Mouse (Mus musculus) E14TG2a.4 (cell line): ENCODE measurements around the gene Clta.

ENCODE experiments used
- CTCF ChIP-seq: conservative IDR thresholded peaks from 2 replicates; pipeline ENCODE4 v1.5.1; 2014; ENCODE audit warnings: low read length
- POU5F1 ChIP-seq: IDR thresholded peaks from 2 replicates; pipeline ENCODE4 v1.6.1; 2014; ENCODE audit warnings: low read length, borderline replicate concordance

DNA sequence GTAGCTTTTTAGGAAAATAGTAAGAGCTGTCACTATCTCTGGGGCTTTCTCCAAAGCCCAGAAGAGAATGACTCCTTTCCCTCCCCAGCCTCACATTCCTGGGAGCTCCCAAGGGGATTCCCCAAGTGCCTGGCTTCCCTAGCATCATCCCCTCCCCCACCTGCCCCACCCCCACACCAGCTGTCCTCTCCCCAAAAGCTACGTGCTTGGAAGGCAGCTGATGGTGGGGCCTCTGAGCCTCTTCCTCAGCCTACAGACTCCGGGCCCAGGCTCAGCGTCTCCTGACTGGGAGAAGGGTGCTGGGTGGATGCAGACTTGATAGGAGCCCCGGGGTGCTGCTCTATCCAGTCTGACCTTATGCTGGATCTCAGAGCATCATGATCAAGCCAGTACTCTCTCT lies 34.9 kb upstream of the Clta start:
- TF ChIP-seq CTCF (no peak), POU5F1 (no peak)
